Mouse (Mus musculus) fat pad, adult 2 months (tissue): ENCODE data around the gene Olfr1426.
"Not testable (repeated sequence)": the region's sequence is repeated elsewhere in the genome, so short reads cannot be mapped to it uniquely, and the experiment has no call there.

Source experiments
- DNase-seq: peaks from one replicate; pipeline ENCODE4 v3.0.0-alpha.2; 2011; ENCODE audit warnings: low read depth, low spot score; ENCODE audit errors: extremely low read depth

Gene Olfr1426

DNA sequence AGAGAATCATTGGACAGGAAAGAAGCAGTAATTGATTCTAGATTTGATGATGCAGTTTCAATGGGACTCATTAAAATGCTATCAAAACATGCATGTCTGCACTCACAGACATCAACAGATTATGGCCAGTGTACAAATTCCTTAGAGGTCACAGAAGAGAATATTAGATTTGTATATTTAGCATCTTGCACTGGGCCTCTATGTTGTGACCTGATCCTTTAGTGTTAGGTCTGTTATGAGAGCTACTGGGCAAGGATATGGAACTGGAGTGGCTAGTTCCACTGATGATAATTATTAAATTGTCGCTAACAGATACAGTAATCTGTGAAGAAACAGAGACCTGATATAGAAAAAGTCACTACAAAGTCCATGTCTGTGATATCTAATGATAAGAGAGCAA lies at the start of gene Olfr1426:
Gene Olfr1426, minus strand, starts transcription at position 101 of the 400 bp plus-strand sequence.
- DNase-seq, result no peak

DNA sequence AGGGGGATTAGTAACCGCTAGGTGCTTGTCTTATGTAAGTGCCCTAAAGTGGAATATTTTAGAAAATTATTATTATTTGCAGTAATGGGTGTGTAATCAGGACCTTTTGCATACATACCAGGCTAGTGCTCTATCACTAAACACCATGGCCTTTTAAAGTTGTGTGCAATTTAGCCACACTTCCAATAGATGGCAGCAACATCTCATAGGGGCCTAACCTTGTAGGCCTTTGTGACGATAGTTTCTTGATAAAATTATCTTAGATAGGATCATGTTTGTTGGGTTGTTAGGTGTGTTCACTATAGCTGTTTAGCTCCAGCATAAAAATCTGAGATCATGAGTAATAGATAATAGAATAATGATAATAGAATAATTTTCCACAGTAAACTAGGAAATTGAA lies 42.5 kb upstream of the Olfr1426 start:
- no peak for DNase-seq

GRCm38 (mm10) chr19:12123103-12123502 lies 31.3 kb upstream of the Olfr1426 start, which contains the start of gene Olfr76:
Olfr76 (minus strand) TSS chr19:12123203.
- DNase-seq, result no peak

DNA sequence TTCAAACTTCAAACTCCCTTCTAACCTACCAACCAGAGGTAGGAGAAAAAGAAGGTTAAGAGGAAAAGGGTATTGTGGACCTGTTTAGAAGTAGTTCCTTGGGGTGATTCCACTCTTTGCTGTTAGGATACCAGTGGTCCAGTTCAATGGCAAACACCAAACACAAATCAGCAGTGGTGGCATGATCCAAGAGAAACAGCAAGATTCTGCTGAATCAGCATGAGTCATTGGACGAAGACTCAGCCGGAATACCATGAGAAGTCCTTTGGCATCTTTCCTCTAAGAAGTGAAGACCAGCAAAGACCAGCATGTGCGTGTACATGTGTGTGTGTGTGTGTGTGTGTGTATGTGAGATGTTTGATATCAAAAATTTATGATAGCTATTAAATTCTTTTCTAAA lies 24.7 kb upstream of the Olfr1426 start:
- no peak for DNase-seq

DNA sequence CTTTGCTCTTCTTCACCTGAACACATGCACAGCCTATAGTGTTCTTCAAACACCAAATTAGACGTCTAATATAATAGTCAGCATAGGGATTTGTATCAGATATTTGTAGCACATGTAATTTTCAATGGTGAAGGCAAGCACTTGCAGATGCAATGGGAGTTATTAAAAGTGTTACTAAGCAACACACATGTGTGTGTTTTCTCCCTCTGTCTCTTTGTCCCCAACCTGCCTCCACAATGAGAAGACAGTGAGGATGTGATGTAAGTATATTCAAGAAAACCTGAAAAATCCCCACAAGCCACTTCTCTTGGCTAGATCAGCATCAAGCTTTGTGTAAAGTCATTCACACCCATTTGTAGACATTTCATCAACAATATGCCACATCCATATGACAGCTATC lies 24.0 kb upstream of the Olfr1426 start, which contains the start of gene Olfr1428:
Gene Olfr1428, minus strand, starts transcription at position 101 of the 400 bp plus-strand sequence.
- no peak for DNase-seq

GRCm38 (mm10) chr19:12113807-12114206 lies 22.0 kb upstream of the Olfr1426 start:
- no peak for DNase-seq

- no peak for DNase-seq
These were observed 12.7 kb upstream of the Olfr1426 start for GRCm38 (mm10) chr19:12104541-12104940.

GRCm38 (mm10) chr19:12103234-12103633 lies 11.4 kb upstream of the Olfr1426 start, which contains the start of gene Olfr1427:
Olfr1427 (minus strand) TSS chr19:12103334.
- DNase-seq, result no peak

DNA sequence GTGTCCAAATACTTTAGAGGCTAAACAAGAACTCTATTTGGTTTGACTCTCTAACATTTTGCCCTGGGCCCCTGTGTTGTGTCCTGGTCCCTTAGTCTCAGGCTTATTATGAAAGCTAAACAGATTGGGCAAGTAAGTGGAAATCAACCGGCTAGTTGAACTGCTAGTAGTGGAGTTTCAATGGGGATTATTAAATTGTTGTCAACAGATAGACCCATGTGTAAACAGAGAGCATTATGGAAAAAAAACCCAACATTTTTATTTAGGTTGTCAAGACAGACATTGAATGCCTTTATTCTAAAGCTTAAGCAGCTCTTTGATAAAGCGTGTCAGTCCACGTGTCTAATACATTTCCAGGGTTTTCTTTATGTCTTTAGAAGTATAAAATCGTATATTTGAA lies 14.2 kb downstream of the Olfr1426 start, which contains the start of gene Olfr1425:
Gene Olfr1425, minus strand, starts transcription at position 101 of the 400 bp plus-strand sequence.
- not testable (repeated sequence) for DNase-seq

DNA sequence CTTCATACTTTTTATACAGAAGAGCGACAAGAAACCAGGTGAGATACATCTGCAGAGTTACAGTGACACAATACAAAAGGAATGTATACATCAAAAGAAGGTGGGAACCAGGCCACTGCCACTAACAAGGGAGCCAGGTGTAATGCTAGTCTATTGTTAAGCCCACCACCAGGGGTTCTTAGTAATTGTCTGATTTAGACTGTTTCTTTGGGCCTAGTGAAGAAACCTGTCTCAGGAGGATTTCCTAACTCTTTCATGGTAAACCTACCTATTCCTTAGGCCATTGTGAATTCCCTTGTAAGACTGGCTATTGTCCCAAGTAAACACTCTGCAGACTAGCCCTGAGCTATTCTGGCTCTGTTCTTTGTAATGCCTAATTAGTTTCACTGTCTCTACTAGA lies 22.3 kb downstream of the Olfr1426 start:
- not testable (repeated sequence) for DNase-seq

GRCm38 (mm10) chr19:12067806-12068205 lies 24.0 kb downstream of the Olfr1426 start:
- not testable (repeated sequence) for DNase-seq

DNA sequence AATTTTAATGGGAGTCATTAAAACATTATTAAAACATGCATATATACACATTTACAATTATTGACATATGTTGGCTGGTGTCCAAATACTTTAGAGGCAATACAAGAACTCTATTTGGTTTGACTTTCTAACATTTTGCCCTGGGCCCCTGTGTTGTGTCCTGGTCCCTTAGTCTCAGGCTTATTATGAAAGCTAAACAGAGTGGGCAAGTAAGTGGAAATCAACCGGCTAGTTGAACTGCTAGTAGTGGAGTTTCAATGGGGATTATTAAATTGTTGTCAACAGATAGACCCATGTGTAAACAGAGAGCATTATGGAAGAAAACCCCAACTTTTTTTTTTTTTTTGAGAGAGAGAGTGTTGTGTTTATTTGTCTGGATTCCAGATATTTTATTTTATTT lies 29.2 kb downstream of the Olfr1426 start, which contains the start of gene Olfr1424:
Gene Olfr1424, minus strand, starts transcription at position 101 of the 400 bp plus-strand sequence.
- not testable (repeated sequence) for DNase-seq

- DNase-seq, result no peak
These were observed 48.6 kb downstream of the Olfr1426 start for GRCm38 (mm10) chr19:12043163-12043562.

DNA sequence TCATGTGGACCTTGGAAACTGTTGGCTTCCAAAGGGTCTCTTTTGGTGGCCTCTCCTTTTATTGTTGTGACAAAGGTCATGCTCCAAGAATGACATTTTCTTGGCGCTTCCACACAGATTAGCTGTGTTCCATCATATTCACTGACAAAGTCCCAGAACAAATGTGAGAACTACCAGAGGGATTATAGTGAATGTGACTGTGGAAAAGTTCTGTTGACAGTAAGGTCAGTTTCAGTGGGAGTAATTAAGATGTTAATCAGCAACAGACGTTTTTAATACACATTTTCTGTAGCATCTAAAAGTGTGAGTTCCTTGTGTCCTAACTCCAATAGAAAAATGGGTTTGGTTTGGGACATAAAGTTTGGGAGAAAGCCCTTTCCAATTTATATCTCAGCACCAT lies 50.6 kb downstream of the Olfr1426 start, which contains the start of gene Olfr1423:
Gene Olfr1423, minus strand, starts transcription at position 101 of the 400 bp plus-strand sequence.
- no peak for DNase-seq

- DNase-seq, result no peak
These were observed 54.1 kb downstream of the Olfr1426 start for GRCm38 (mm10) chr19:12037727-12038126.
